Mouse (Mus musculus) cerebellum, postnatal 36 days (tissue): Measurements from ENCODE around the gene Sytl1.

ENCODE experiments used
- DNase-seq, 2 experiments: peaks; one replicate each; pipeline ENCODE4 v3.0.0; 2021 to 2022; ENCODE audit warnings: mixed read lengths in 2 of 2

Gene Sytl1

GRCm38 (mm10) chr4:133278067-133278466, 15.2 kb upstream of the Sytl1 start:
- no peak for DNase-seq

GRCm38 (mm10) chr4:133277104-133278026, 14.5 kb upstream of the Sytl1 start, which contains the start of gene Tmem222:
Gene Tmem222, minus strand, starts transcription at chr4:133277792.
- peak; percentile 94 to 96 for DNase-seq

GRCm38 (mm10) chr4:133270929-133271328, 8.0 kb upstream of the Sytl1 start:
- DNase-seq: no peak

- no peak for DNase-seq
Observed at GRCm38 (mm10) chr4:133269596-133269995, 6.7 kb upstream of the Sytl1 start.

- no peak for DNase-seq
Observed at GRCm38 (mm10) chr4:133268931-133269330, 6.0 kb upstream of the Sytl1 start.

GRCm38 (mm10) chr4:133266248-133266880, 3.5 kb upstream of the Sytl1 start:
- no peak for DNase-seq

- no peak for DNase-seq
Observed at GRCm38 (mm10) chr4:133265759-133266158, 2.8 kb upstream of the Sytl1 start.

GRCm38 (mm10) chr4:133265297-133265696, 2.4 kb upstream of the Sytl1 start:
- no peak for DNase-seq

GRCm38 (mm10) chr4:133264559-133264958, 1.6 kb upstream of the Sytl1 start:
- DNase-seq: no peak

- no peak for DNase-seq
Observed at GRCm38 (mm10) chr4:133263756-133264155, 843 bp upstream of the Sytl1 start.

GRCm38 (mm10) chr4:133262375-133262765, 543 bp downstream of the Sytl1 start:
- DNase-seq: no peak

GRCm38 (mm10) chr4:133261641-133262374, 1.1 kb downstream of the Sytl1 start:
- DNase-seq: no peak

GRCm38 (mm10) chr4:133257798-133258408, 5.0 kb downstream of the Sytl1 start:
- no peak for DNase-seq

GRCm38 (mm10) chr4:133257230-133257629, 5.7 kb downstream of the Sytl1 start:
- no peak for DNase-seq

- no peak for DNase-seq
Observed at GRCm38 (mm10) chr4:133256820-133257219, 6.1 kb downstream of the Sytl1 start.

- no peak for DNase-seq
Observed at GRCm38 (mm10) chr4:133255392-133255791, 7.5 kb downstream of the Sytl1 start.

- no peak for DNase-seq
Observed at GRCm38 (mm10) chr4:133253412-133253811, 9.5 kb downstream of the Sytl1 start.

- DNase-seq: no peak
Observed at GRCm38 (mm10) chr4:133252089-133252488, 10.8 kb downstream of the Sytl1 start.

- DNase-seq: peak; percentile 18 to 35
Observed at GRCm38 (mm10) chr4:133251214-133251613, 11.7 kb downstream of the Sytl1 start.

GRCm38 (mm10) chr4:133250609-133251008, 12.3 kb downstream of the Sytl1 start:
- peak; percentile 92 to 95 for DNase-seq

GRCm38 (mm10) chr4:133247806-133248449, 15.0 kb downstream of the Sytl1 start:
- no peak for DNase-seq

GRCm38 (mm10) chr4:133247072-133247471, 15.8 kb downstream of the Sytl1 start:
- DNase-seq: no peak
